Mouse (Mus musculus): ENCODE results near the gene Cox20. TPM values are rescaled to one million over a fixed set of nuclear protein-coding genes. Genes with fewer than 3 reads are reported as not detected.

Gene Cox20
- polyA plus RNA-seq, 1 experiment: 66.8 TPM

DNA sequence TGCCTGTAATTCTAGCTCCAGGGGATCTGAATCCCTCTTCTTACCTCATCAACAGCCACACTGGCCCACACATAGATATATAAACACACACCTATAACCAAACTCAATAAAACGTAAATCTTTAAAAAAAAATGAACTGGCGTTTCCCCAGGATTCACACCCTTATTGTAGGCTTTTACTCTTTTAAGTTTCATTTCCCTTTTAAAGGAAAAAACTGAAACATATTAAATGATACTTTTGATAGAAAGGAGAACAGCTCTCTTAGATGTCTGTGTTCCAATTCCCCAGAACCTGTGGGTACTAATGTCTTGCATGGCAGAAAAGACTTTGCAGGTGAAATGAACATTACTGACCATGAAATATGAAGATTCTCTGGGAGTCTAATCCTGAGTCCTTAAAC, 31.9 kb downstream of the Cox20 start:
- no peak overlapping the region for H3K4me3 ChIP-seq (ENCODE audit: insufficient read depth, low read length)
- no peak for TF ChIP-seq POLR2A (IDR thresholded peaks at IDR 0.05; ENCODE audit: low read depth, low read length)
- TF ChIP-seq CTCF (IDR thresholded peaks at IDR 0.05; ENCODE audit: borderline replicate concordance, insufficient read depth, low read length): no peak

GRCm38 (mm10) chr1:178351643-178352042, 32.7 kb downstream of the Cox20 start:
- no peak for TF ChIP-seq CTCF (IDR thresholded peaks at IDR 0.05; ENCODE audit: borderline replicate concordance, insufficient read depth, low read length)
- TF ChIP-seq POLR2A (IDR thresholded peaks at IDR 0.05; ENCODE audit: low read depth, low read length): no peak
- H3K27ac ChIP-seq (ENCODE audit: insufficient read depth, low read length): no peak overlapping the region
- H3K4me1 ChIP-seq (ENCODE audit: control insufficient read depth, insufficient read depth, low read length): no peaks in the 10 kb centered on the region
- H3K4me3 ChIP-seq (ENCODE audit: insufficient read depth, low read length): no peak overlapping the region

More for the DNA sequence above, 31.9 kb downstream of the Cox20 start:
- Histone ChIP-seq H3K27ac (ENCODE audit: insufficient read depth, low read length) (no peak overlapping the region), H3K4me1 (ENCODE audit: control insufficient read depth, insufficient read depth, low read length) (no peaks in the 10 kb centered on the region)

DNA sequence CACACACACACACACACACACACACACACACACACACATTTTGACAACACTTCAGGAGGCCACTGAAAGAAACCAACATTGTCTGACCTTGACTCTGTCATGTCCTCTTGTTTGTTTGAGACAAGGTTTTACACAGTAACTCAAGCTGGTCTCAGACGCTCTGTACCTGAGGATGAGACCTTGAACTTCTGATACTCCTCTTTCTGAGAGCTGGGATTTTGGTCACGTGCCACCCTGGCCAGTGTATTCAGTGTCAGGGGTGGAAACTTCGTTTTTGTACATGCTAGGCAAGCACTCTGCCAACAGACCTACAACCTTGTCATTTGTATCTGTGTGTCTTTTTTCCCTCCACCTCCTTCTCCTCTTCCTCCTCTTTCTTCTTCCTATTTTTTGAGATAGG, 35.6 kb downstream of the Cox20 start:
- Histone ChIP-seq H3K4me3 (ENCODE audit: insufficient read depth, low read length) (no peak overlapping the region), H3K27ac (ENCODE audit: insufficient read depth, low read length) (no peak overlapping the region), H3K4me1 (ENCODE audit: control insufficient read depth, insufficient read depth, low read length) (no peaks in the 10 kb centered on the region)
- TF ChIP-seq CTCF (IDR thresholded peaks at IDR 0.05; ENCODE audit: borderline replicate concordance, insufficient read depth, low read length) (no peak), POLR2A (IDR thresholded peaks at IDR 0.05; ENCODE audit: low read depth, low read length) (no peak)

DNA sequence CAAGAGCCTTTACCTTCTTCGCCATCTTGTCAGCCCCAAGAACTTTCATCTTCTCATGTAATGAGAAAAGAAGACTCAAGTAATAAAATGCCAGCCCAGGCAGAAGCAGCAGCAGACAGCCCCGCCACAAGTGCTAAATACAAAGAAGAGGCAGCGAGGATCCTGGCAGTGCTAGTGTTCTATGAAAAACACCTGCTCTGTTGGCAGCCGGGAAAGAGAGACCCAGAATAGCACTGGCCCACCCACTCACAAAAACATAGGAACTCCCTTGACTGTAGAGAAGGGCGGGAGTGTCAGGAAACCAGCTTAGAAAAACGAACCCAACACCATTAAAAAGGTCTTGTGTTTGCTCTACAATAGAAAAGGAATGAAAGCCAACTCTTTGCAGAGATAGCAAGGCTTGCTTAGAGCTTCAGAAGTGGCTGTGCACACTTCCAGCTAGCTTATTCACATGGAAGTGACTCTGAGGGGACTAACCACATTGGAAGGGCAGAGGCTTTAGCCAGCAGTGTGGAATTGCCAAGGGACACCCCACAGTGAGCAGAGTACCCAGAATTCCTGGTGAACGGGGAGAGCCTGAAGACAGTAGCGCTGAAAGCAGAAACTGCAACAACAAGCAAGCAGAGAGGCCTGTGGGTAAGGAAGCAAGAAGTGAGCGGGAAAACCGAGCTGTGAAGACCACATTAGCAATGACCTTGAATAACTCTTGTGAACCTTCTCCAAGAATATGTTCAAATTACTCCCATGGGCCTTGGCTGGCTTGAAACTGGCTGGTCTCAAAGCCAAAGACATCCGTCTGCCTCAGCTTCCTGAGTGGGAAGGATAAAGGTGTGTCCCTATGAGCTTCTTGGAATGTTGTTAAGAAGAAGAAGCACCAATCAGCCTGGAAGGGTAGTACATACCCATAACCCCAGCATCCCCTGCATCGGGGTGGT, 39.1 kb downstream of the Cox20 start:
- TF ChIP-seq POLR2A (IDR thresholded peaks at IDR 0.05; ENCODE audit: low read depth, low read length) (no peak), CTCF (IDR thresholded peaks at IDR 0.05; ENCODE audit: borderline replicate concordance, insufficient read depth, low read length) (no peak)
- Histone ChIP-seq H3K4me3 (ENCODE audit: insufficient read depth, low read length) (no peak overlapping the region), H3K27ac (ENCODE audit: insufficient read depth, low read length) (no peak overlapping the region), H3K4me1 (ENCODE audit: control insufficient read depth, insufficient read depth, low read length) (no peaks in the 10 kb centered on the region)

GRCm38 (mm10) chr1:178360264-178360663, 41.3 kb downstream of the Cox20 start:
- no peak for TF ChIP-seq CTCF (IDR thresholded peaks at IDR 0.05; ENCODE audit: borderline replicate concordance, insufficient read depth, low read length)
- TF ChIP-seq POLR2A (IDR thresholded peaks at IDR 0.05; ENCODE audit: low read depth, low read length): no peak

DNA sequence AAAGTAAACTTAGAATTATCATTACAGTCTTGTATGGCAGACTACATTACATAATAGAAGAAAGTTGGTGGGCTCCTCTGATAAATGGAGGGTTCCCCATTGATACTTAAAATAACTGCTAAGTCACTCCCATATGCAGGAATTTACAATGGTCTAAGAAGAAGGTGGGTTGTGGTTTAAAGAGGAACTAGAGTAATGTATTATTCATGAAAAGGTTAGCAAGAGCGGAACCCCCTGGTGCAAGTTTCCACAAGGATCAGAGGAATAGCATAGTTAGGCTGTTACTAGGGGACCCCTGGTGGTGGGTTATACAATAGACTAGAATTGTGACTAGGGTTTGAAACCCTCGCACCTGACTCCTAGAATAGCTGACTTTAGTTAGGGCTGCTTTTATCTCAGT, 41.8 kb downstream of the Cox20 start:
- no peak for TF ChIP-seq POLR2A (IDR thresholded peaks at IDR 0.05; ENCODE audit: low read depth, low read length)
- no peak for TF ChIP-seq CTCF (IDR thresholded peaks at IDR 0.05; ENCODE audit: borderline replicate concordance, insufficient read depth, low read length)
- H3K4me3 ChIP-seq (ENCODE audit: insufficient read depth, low read length): no peak overlapping the region
- no peak overlapping the region for H3K27ac ChIP-seq (ENCODE audit: insufficient read depth, low read length)
- no peaks in the 10 kb centered on the region for H3K4me1 ChIP-seq (ENCODE audit: control insufficient read depth, insufficient read depth, low read length)

More at GRCm38 (mm10) chr1:178360264-178360663, 41.3 kb downstream of the Cox20 start:
- Histone ChIP-seq H3K27ac (ENCODE audit: insufficient read depth, low read length) (no peak overlapping the region), H3K4me1 (ENCODE audit: control insufficient read depth, insufficient read depth, low read length) (no peaks in the 10 kb centered on the region), H3K4me3 (ENCODE audit: insufficient read depth, low read length) (no peak overlapping the region)

GRCm38 (mm10) chr1:178365171-178365570, 46.2 kb downstream of the Cox20 start:
- H3K4me3 ChIP-seq (ENCODE audit: insufficient read depth, low read length): no peak overlapping the region
- H3K27ac ChIP-seq (ENCODE audit: insufficient read depth, low read length): no peak overlapping the region
- TF ChIP-seq POLR2A (IDR thresholded peaks at IDR 0.05; ENCODE audit: low read depth, low read length): no peak
- TF ChIP-seq CTCF (IDR thresholded peaks at IDR 0.05; ENCODE audit: borderline replicate concordance, insufficient read depth, low read length): no peak
- H3K4me1 ChIP-seq (ENCODE audit: control insufficient read depth, insufficient read depth, low read length): peaks cover 8% of the 10 kb centered on the region

- Histone ChIP-seq H3K4me1 (ENCODE audit: control insufficient read depth, insufficient read depth, low read length) (peaks cover 8% of the 10 kb centered on the region), H3K4me3 (ENCODE audit: insufficient read depth, low read length) (no peak overlapping the region), H3K27ac (ENCODE audit: insufficient read depth, low read length) (no peak overlapping the region; the same call in 1 of the 2 replicates)
- no peak for TF ChIP-seq CTCF (IDR thresholded peaks at IDR 0.05; ENCODE audit: borderline replicate concordance, insufficient read depth, low read length)
- TF ChIP-seq POLR2A (IDR thresholded peaks at IDR 0.05; ENCODE audit: low read depth, low read length): no peak
These were observed 49.2 kb downstream of the Cox20 start for GRCm38 (mm10) chr1:178368121-178368520.

DNA sequence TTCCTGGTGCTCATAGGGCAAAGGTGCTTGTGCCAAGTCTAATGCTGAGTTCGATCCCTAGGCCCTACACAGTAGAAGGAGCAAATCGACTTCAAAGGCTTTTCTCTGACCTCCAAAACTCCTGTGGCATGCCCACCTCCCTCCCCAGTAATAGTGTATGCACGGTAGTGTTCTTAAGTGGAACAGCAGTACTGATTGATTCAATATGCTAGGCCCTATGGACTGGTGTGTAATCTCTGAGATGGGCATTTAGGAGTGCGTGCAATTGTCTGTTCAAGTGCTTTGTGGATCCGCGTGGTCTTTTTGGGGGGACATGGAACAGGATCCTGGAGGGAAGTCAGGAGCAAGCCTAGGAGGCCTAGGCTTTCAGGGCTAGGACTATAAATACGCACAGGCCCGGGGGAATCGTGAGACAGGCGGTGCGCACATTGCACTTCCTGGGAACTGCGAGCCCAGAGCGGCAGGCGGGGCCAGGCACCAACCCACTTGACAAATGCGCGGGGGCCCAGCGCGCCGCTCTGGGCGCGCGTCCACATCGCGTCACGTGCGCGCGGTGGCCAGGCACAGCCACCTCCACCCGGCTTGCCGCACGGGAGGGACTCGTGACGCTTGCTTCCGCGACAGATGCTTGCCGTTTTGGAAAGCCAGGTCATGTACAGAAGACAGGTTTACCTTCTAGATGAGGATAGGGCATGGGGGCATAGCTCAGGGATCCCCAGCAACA, 49.8 kb downstream of the Cox20 start:
- TF ChIP-seq CTCF (IDR thresholded peaks at IDR 0.05; ENCODE audit: borderline replicate concordance, insufficient read depth, low read length) (no peak), POLR2A (IDR thresholded peaks at IDR 0.05; ENCODE audit: low read depth, low read length) (peak; percentile 80)
- Histone ChIP-seq H3K4me1 (ENCODE audit: control insufficient read depth, insufficient read depth, low read length) (peaks cover 8% of the 10 kb centered on the region), H3K27ac (ENCODE audit: insufficient read depth, low read length) (peak overlapping the region; percentile 74), H3K4me3 (ENCODE audit: insufficient read depth, low read length) (peak overlapping the region; percentile 45)

DNA sequence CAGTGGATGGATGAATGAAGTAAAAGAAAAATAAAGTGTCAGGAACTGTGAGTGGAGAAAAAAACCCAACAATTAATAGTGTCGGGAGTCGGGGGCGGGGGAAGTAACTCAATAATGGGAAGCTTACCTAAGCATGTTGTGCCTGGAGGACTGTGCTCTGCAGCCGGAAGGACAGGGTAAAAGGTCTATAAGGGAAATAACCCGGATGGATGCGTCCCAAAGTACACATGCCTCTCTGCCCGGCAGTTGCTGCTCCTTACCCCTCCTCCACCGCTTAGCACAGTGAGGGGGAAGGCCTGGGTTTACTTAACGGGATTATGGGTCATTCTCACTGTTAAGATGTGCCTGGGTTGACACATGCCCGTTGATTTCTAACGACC, 50.3 kb downstream of the Cox20 start:
- TF ChIP-seq POLR2A (IDR thresholded peaks at IDR 0.05; ENCODE audit: low read depth, low read length): no peak; the same call in 1 of the 2 replicates
- TF ChIP-seq CTCF (IDR thresholded peaks at IDR 0.05; ENCODE audit: borderline replicate concordance, insufficient read depth, low read length): no peak
- H3K27ac ChIP-seq (ENCODE audit: insufficient read depth, low read length): peak overlapping the region; percentile 74
- peak overlapping the region; percentile 45 for H3K4me3 ChIP-seq (ENCODE audit: insufficient read depth, low read length)
- peaks cover 8% of the 10 kb centered on the region for H3K4me1 ChIP-seq (ENCODE audit: control insufficient read depth, insufficient read depth, low read length)

Other genes starting within 250 kb of the Cox20 start
- gene Desi2, start 131.7 kb upstream of the Cox20 start, polyA plus RNA-seq (2011; ENCODE audit: insufficient read length, low read depth, missing spikeins): 47.1 and 54.9 TPM in 2 replicates
- gene Hnrnpu, start 18.7 kb downstream of the Cox20 start, polyA plus RNA-seq (2011; ENCODE audit: insufficient read length, low read depth, missing spikeins): 522 and 619 TPM in 2 replicates
- gene Efcab2, start 87.0 kb downstream of the Cox20 start, polyA plus RNA-seq (2011; ENCODE audit: insufficient read length, low read depth, missing spikeins): 2.2 and 2.7 TPM in 2 replicates
- gene Kif26b, start 210.0 kb downstream of the Cox20 start, polyA plus RNA-seq (2011; ENCODE audit: insufficient read length, low read depth, missing spikeins): 38.9 and 61.3 TPM in 2 replicates